Mouse (Mus musculus) heart, embryonic 11.5 days (tissue): ENCODE data around the gene Irx4. TPM values are rescaled to one million over a fixed set of nuclear protein-coding genes. Genes with fewer than 3 reads are reported as not detected.

Experiments used
- ATAC-seq: fragments of 200-750 bp; cut with Nextera tagmentation; replicated peaks from 2 replicates; pipeline ENCODE4 v1.8.0; 2017; ENCODE audit warnings: moderate library complexity; ENCODE audit not compliant: insufficient number of reproducible peaks, low FRiP score, low TSS enrichment
- H3K27ac ChIP-seq: fragments of 300-500 bp; sonication (generic); 2 replicates; pipeline ENCODE4 v1.5.1; 2014; ENCODE audit warnings: mild to moderate bottlenecking, low read depth, low read length
- H3K27me3 ChIP-seq: fragments of 300-500 bp; sonication (generic); 2 replicates; pipeline ENCODE4 v1.6.1; 2014; ENCODE audit warnings: mild to moderate bottlenecking, low read length, mixed read lengths; ENCODE audit not compliant: control insufficient read depth, insufficient read depth
- H3K36me3 ChIP-seq: fragments of 300-500 bp; sonication (generic); 2 replicates; pipeline ENCODE4 v1.6.1; 2014; ENCODE audit warnings: mild to moderate bottlenecking, low read length, moderate library complexity, mixed read lengths; ENCODE audit not compliant: control insufficient read depth, insufficient read depth
- H3K4me1 ChIP-seq: fragments of 300-500 bp; sonication (generic); 2 replicates; pipeline ENCODE4 v1.6.1; 2014; ENCODE audit warnings: low read length; ENCODE audit not compliant: control insufficient read depth, insufficient read depth
- H3K4me2 ChIP-seq: fragments of 300-500 bp; sonication (generic); 2 replicates; pipeline ENCODE4 v1.6.1; 2014; ENCODE audit warnings: mild to moderate bottlenecking, moderate library complexity
- H3K4me3 ChIP-seq: fragments of 300-500 bp; sonication (generic); 2 replicates; pipeline ENCODE4 v1.5.1; 2014; ENCODE audit warnings: low read depth, low read length
- H3K9ac ChIP-seq: fragments of 300-500 bp; sonication (generic); 2 replicates; pipeline ENCODE4 v1.6.1; 2014; ENCODE audit warnings: mild to moderate bottlenecking, low read depth, low read length, moderate library complexity
- H3K9me3 ChIP-seq: fragments of 300-500 bp; sonication (generic); replicated peaks from 2 replicates; pipeline ENCODE4 v1.6.1; 2016; ENCODE audit warnings: low read length; ENCODE audit not compliant: control insufficient read depth
- whole genome bisulfite sequencing: fragments of 180-500 bp; shearing (Covaris S2); extraction: QIAGEN DNeasy Blood & Tissue Kit; methylation state at CpG from one replicate; pipeline ENCODE4 v1.1.7; 2014; ENCODE audit not compliant: insufficient replicate concordance; 5-methylcytosine and 5-hydroxymethylcytosine counted together
- polyA plus RNA-seq: library from polyadenylated mRNA; unstranded; fragments of >200 nt; fragmentation: Nextera tagmentation; extraction: Ambion mirVana; gene quantifications from 2 replicates; pipeline ENCODE4 v1.2.1, GENCODE M21; 2014

The Irx4 gene
- polyA plus RNA-seq, 1 experiment from 2014 or later: 39.2 TPM

DNA sequence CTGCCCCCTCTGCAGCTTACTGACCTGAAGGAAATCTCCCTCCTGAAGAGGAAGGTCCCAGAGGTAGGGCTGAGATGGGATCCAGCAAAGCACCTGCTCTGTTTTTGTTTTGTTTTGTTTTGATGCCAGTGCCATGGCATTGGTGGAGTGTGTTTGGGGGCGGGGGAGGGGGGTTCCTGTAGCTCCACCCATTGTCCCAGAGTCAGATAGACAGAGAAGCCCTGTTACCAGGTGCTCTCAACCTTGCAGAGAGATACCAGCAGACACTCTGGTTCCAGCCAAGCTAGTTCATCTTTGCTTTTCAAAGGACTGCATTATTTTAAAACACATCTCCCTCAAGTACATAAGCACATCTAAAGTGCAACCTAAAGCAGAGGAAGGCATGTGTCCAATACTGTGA, 13.3 kb downstream of the Irx4 start:
- H3K27me3 ChIP-seq: peaks cover 53% of the 10 kb centered on the region
- no peak overlapping the region for H3K9ac ChIP-seq
- ATAC-seq: no peak
- no peak overlapping the region for H3K4me3 ChIP-seq
- no peaks in the 10 kb centered on the region for H3K36me3 ChIP-seq
- 28% methylated on average over 1 of the region's 1 CpGs for WGBS
- H3K4me2 ChIP-seq: no peak overlapping the region
- no peak overlapping the region for H3K27ac ChIP-seq
- no peaks in the 10 kb centered on the region for H3K9me3 ChIP-seq
- peaks cover 46% of the 10 kb centered on the region for H3K4me1 ChIP-seq

DNA sequence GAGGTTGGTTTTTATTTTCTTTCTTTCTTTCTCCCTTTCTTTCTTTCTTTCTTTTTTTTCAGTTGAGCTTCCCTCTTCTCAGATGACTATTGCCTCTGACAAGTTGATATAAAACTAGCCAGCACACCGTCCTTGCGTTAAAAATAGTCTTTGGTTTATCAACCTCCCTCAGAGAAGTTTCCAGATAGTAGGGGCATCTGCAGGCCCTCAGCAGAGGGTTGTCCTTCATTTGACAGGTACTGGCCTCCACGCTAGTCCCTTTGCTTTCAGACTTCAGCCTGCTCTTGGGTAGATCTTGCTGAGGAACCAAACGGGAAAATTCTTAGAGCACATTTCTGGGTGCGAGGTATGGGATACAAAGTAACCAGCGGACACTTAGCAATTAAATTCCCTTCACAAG, 17.1 kb downstream of the Irx4 start:
- ATAC-seq: no peak
- Histone ChIP-seq H3K27me3 (peaks cover 26% of the 10 kb centered on the region), H3K4me2 (no peak overlapping the region), H3K4me1 (peaks cover 24% of the 10 kb centered on the region), H3K4me3 (no peak overlapping the region), H3K36me3 (no peaks in the 10 kb centered on the region), H3K9me3 (no peaks in the 10 kb centered on the region), H3K9ac (no peak overlapping the region), H3K27ac (peak overlapping the region; percentile 70)
- 45% methylated on average over 6 of the region's 6 CpGs for WGBS

DNA sequence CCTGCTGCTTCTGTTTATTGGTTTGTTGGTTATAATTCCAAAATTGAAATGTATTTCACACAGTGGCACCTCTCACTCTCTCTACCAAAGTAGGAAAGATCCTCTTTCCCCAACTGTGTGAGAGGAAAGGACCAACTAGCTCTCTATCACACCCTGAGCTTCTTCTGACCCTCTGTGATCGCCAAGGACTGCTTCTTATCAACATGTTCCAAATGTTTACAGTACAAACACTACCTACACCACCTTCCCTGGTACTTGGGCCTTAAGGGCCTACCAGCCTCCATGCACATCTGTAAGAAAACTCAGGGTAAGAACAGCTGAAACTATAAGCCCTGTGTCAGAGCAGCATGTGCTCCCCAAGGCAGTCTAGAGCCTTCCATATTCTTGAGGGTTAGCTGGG, 17.5 kb downstream of the Irx4 start:
- Histone ChIP-seq H3K27me3 (peaks cover 22% of the 10 kb centered on the region), H3K4me3 (no peak overlapping the region), H3K36me3 (no peaks in the 10 kb centered on the region), H3K4me2 (no peak overlapping the region), H3K27ac (peak overlapping the region; percentile 70), H3K9ac (no peak overlapping the region), H3K4me1 (peaks cover 21% of the 10 kb centered on the region), H3K9me3 (no peaks in the 10 kb centered on the region)
- ATAC-seq: no peak
- WGBS: 12% methylated on average over 1 of the region's 1 CpGs

DNA sequence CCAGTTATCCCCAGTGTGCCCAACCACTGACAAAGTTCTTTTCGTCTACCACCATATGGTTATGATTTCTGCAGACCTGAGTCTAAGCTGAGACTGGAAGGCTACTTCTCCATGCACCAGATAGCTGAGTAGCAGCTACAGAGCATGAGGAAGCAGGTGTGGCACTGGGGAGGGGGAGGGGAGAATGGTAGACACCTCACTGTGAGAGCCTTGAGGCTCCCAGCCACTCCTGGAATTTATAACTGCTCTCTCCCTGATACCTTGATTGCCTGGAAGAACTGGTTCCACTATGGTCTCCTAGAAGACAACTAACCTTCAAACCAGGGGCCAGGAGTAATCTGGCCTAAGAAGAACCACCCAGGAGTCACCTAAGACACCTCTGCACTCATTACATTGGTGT, 18.9 kb downstream of the Irx4 start:
- H3K9ac ChIP-seq: no peak overlapping the region
- H3K4me3 ChIP-seq: no peak overlapping the region
- H3K27ac ChIP-seq: no peak overlapping the region
- H3K36me3 ChIP-seq: no peaks in the 10 kb centered on the region
- H3K27me3 ChIP-seq: peaks cover 8% of the 10 kb centered on the region
- no peaks in the 10 kb centered on the region for H3K9me3 ChIP-seq
- no peak overlapping the region for H3K4me2 ChIP-seq
- WGBS: 88% methylated on average over 1 of the region's 1 CpGs
- no peak for ATAC-seq
- peaks cover 18% of the 10 kb centered on the region for H3K4me1 ChIP-seq

DNA sequence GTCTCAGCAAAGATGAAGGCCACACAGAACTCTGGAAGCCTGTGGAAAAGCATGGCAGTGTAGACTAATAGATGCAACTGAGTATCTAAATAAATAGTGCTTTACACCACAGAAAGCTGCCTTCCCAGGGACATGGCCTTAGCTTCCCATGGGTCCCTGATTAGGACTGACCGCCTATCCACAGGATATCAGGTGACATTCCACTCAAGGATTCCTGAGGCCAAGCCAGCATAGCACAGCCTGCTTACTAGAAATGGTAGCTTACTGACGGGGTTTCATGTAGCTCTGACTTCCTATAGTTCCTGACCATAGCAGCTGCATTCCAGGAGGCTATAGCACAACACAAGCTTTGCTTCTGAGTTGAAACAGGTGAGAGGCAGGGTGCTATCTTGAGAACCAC, 22.1 kb downstream of the Irx4 start:
- 49% methylated on average over 2 of the region's 2 CpGs for WGBS
- Histone ChIP-seq H3K9ac (no peak overlapping the region), H3K27me3 (no peaks in the 10 kb centered on the region), H3K9me3 (no peaks in the 10 kb centered on the region), H3K4me2 (no peak overlapping the region), H3K4me3 (no peak overlapping the region), H3K4me1 (peaks cover 12% of the 10 kb centered on the region), H3K36me3 (no peaks in the 10 kb centered on the region), H3K27ac (no peak overlapping the region)
- no peak for ATAC-seq

DNA sequence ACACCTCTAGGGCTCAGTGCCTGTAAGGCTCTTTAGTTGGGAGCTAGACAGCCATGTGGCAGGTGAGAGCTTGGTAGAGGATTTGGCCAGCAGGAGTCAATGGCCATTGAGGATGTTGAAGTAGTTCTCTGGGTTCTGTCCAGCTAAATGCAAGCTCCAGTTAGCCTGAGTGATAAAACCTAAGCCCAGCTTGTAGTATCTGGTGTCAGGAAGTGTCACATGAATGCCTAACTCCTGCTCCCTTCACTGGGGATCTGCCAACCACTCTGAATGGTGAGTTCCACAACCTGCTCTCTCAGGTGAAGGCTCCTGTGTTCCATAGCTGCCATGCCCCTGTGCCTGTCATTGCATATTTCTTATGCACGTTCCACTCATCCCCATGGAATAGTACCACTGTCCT, 23.3 kb downstream of the Irx4 start:
- Histone ChIP-seq H3K4me2 (no peak overlapping the region), H3K4me1 (peaks cover 13% of the 10 kb centered on the region), H3K4me3 (no peak overlapping the region), H3K9ac (no peak overlapping the region), H3K27me3 (no peaks in the 10 kb centered on the region), H3K36me3 (no peaks in the 10 kb centered on the region), H3K9me3 (no peaks in the 10 kb centered on the region), H3K27ac (no peak overlapping the region)
- no peak for ATAC-seq
- WGBS: 91% methylated on average over 1 of the region's 1 CpGs

DNA sequence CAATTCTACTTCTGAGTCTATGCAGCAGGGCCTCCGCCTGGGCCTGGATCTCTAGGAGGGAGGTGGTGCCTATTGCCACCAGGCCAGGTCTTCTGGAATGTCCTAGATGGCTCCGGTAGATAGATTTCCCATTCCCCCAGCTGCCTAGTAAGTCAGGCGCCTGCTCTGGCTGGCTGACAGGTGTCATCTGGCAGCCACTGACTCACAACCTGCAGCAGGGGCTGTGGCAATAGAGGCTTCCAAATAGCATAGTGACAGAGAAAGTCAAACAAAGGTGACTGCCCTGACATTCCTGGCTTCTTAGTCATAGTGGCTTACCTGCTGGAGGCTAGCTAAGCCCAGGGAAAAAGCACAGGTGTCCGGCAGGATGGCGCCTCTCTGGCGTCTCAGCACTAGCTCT, 29.9 kb downstream of the Irx4 start:
- H3K27me3 ChIP-seq: no peaks in the 10 kb centered on the region
- H3K36me3 ChIP-seq: no peaks in the 10 kb centered on the region
- H3K9me3 ChIP-seq: no peaks in the 10 kb centered on the region
- peak overlapping the region; percentile 70 for H3K27ac ChIP-seq
- H3K4me2 ChIP-seq: no peak overlapping the region
- peak; percentile 49; the same call in 1 of the 2 replicates for ATAC-seq
- H3K4me1 ChIP-seq: peaks cover 27% of the 10 kb centered on the region; the same call in 1 of the 2 replicates
- H3K4me3 ChIP-seq: no peak overlapping the region
- 0 out of 2 replicates have a peak overlapping the region, but pooled peaks have one; percentile 1 for H3K9ac ChIP-seq
- WGBS: 65% methylated on average over 6 of the region's 6 CpGs

DNA sequence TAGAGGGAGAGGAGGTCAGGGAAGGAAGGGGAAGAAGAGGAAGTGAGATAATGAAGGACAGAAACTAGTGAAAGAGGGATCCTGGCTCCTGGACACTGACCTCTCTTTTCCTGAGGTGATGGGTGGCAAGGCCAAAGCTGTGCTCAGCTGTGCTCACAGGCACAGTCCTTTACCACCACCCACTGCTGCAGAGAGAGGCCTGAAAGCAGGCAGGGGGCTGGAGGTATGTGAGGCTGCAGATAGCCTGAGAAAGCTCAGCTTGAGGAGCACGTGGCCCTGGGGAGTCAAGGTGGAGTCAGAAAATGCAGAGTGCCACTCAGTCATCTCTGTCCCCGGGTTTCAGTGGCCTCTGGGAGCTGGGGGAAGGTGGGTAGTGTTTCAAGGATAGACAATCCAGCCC, 30.8 kb downstream of the Irx4 start:
- H3K4me1 ChIP-seq: peaks cover 27% of the 10 kb centered on the region; the same call in 1 of the 2 replicates
- no peak for ATAC-seq
- no peaks in the 10 kb centered on the region for H3K36me3 ChIP-seq
- 28% methylated on average over 2 of the region's 2 CpGs for WGBS
- H3K9me3 ChIP-seq: no peaks in the 10 kb centered on the region
- no peak overlapping the region for H3K9ac ChIP-seq
- H3K27me3 ChIP-seq: no peaks in the 10 kb centered on the region
- peak overlapping the region; percentile 70 for H3K27ac ChIP-seq
- H3K4me3 ChIP-seq: no peak overlapping the region
- no peak overlapping the region for H3K4me2 ChIP-seq

DNA sequence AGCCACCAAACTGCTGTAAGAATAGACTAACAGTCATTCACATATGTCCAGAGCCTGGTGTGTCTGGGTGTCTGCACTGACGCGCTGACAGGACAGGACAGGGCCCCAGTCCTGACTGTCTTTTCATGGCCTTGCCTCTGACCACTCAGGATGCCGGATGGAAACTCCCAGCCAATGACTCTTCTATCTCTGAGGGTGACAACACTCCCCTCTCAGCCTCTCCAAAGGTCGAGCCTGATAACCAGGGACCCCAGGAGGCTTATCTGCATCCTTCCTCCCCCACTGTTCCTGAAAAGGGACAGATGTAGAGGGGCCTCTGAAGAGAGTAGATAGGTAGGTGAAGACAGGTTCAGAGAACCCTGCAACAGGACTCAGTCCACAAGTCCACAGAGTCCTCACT, 38.4 kb downstream of the Irx4 start:
- Histone ChIP-seq H3K27ac (peak overlapping the region; percentile 79), H3K9me3 (no peaks in the 10 kb centered on the region), H3K9ac (no peak overlapping the region), H3K27me3 (no peaks in the 10 kb centered on the region), H3K36me3 (no peaks in the 10 kb centered on the region), H3K4me1 (peaks cover 22% of the 10 kb centered on the region), H3K4me2 (peak overlapping the region; percentile 24), H3K4me3 (no peak overlapping the region)
- peak; percentile 90 for ATAC-seq
- WGBS: 9% methylated on average over 4 of the region's 4 CpGs
